Mouse (Mus musculus): ENCODE results near the gene Npl.
"Not testable (repeated sequence)": the region's sequence is repeated elsewhere in the genome, so short reads cannot be mapped to it uniquely, and the experiment has no call there.

Gene Npl

GRCm38 (mm10) chr1:153540753-153541152 is 9.1 kb downstream of the Npl start:
- DNase-seq = no peak

DNA sequence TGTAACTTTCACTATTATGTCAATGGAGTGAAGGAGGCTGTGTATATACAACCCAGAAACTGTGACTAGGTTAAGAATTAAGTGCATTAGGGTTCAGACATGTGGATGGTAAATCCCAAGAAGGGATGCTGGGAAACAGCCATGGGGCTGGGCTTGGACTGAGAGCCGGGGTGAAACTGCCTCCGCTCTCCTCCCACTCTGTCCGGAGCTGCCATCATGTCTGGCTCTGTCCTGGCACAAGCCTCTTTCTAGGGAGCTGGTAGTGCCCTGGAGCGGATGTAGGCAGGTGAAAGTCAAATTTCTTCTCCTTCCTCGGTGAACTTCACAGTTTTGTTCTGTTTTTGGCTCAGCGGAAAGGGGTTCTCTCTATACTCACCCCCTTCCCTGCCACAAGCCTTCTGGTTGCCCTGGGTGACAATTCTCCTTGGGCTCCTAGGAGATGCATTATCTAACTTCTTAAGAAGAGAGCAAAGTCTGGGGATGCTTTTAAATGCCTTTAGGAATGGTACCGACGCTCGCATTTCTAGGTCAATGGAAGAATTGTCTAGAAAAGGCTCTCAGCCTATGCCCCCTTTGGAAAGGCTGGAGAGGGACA is 10.0 kb downstream of the Npl start:
- DNase-seq = no peak

- DNase-seq = no peak
Measured at GRCm38 (mm10) chr1:153535611-153536010, 14.2 kb downstream of the Npl start.

GRCm38 (mm10) chr1:153532896-153533295 is 16.9 kb downstream of the Npl start:
- DNase-seq = not testable (repeated sequence)

GRCm38 (mm10) chr1:153532234-153532841 is 17.5 kb downstream of the Npl start:
- peak; percentile 35 for DNase-seq

DNA sequence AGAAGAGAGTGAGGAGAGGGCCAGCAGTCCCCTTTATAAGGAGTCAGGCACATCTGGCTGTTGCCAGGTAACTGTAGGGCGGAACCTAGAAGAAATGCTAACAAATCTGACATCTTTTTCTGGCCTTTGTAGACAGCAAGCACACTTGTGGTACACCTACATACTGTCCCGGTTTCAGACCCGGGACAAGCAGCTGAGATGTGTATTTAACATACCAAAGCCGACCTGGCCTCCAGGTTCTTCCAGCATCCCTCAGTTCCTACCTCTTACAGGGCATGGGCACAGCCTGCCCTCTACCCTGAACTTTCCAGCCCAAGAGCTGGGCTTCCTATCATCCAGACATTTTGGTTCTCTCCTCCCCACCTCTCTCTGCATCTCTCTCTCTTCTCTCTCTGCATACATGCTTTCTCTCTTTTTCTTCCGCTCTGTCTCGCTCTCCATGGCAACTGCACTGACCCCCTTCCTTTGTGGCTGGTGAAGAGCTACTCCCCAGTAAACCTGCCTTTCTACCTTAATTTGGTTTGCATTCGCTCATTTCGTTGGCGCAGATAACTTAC is 18.1 kb downstream of the Npl start:
- DNase-seq = no peak

DNA sequence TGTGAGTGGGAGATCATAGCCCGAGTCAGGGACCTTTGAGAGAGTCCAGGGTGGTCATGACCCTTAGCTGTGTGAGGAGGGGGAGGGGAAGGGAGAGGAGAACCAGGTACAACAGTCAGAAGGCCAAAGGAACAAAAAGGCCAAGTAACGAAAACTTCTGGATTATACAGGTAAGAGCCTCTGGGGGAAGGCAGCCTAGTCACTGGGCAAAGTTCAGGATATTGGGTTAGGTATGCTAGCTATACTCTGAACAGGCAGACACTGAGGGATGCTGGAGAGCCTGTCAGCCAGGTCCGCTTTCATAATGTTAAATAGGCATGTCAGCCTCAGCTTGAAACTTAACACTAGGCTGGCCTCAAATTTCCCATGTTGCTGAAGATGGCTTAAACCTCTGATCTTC is 27.7 kb downstream of the Npl start:
- DNase-seq = no peak

DNA sequence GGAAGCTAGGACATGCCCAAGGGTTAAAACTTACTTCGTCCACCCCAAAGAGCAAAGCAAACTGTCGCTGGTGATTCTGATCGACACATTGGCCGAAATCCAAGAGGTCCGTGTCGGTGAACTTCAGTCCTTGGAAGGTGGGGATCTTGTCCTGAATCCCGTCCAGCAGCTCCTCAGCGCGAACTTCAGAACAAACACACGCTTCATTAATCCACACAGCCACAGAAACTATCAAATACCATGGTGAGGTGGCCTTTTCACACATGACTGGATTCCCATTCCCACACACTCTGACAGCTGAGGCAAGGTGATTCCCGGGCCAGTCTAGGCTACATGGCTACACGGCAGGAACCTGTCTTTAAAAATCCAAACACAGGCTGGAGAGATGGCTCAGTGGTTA is 34.5 kb downstream of the Npl start:
- DNase-seq = no peak

DNA sequence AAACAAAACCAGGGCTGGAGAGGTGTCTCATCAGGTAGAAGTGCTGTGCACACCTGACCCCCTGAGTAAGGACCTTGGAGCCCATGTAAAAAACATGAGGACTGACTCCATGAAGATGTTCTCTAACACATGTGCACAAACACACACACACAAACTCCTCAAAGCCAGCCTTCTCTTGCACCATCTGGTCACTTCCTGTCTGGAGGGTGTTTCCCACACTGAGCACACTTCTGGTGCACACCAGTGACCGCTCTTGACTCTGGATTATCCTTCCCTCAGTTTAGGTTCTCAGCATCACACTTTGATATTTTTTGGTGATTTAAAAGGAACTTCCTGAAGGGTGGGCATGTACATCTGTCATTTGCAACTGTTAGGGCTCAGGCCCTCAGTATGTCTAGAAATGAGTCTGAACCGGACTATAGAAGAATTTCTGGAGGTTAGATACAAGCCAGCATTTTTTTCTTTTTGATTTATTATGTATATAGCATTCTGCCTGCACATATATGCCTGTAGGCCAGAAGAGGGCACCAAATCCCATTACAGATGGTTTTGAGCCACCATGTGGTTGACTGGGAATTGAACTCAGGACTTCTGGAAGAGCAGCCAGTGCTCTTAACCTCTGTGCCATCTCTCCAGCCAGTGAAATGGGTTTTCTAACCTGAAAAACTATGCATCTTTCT is 39.4 kb downstream of the Npl start:
- no peak for DNase-seq

DNA sequence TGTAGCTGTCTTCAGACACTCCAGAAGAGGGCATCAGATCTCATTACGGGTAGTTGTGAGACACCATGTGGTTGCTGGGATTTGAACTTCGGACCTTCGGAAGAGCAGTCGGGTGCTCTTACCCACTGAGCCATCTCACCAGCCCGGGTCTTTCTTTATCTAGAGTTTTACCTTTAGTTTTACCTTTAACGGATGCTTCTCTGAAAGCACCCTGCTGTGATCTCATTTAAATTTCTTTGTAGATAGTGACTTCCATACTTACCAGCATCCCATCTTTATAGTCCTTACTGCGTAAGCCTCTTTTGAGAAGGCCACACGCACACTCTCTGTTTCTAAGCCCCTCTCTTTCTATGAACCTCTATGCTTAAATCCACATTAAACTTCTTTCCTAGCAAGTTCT is 40.3 kb downstream of the Npl start:
- not testable (repeated sequence) for DNase-seq

- DNase-seq = no peak
Measured at GRCm38 (mm10) chr1:153509012-153509411, 40.8 kb downstream of the Npl start.

DNA sequence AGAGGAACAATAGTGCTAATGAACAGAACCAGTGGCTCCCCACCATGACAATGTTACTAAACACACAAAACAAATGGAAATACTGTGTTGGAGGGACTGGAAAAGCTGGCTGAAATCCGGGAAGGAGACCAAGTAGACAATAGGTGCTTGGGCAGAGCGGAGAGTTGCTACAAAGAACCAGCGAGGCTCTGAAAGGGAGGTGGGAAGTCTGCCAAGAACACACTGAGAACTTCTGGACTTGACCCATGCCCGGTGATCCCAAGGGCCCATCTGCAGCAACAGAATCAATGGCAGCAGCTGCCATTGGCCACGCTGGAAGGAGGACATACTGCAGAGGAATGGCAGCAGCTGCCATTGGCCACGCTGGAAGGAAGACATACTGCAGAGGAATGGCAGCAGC is 43.6 kb downstream of the Npl start:
- no peak for DNase-seq

GRCm38 (mm10) chr1:153501644-153502321 is 48.1 kb downstream of the Npl start:
- DNase-seq = no peak

- no peak for DNase-seq
Measured at GRCm38 (mm10) chr1:153500030-153500429, 49.8 kb downstream of the Npl start.

DNA sequence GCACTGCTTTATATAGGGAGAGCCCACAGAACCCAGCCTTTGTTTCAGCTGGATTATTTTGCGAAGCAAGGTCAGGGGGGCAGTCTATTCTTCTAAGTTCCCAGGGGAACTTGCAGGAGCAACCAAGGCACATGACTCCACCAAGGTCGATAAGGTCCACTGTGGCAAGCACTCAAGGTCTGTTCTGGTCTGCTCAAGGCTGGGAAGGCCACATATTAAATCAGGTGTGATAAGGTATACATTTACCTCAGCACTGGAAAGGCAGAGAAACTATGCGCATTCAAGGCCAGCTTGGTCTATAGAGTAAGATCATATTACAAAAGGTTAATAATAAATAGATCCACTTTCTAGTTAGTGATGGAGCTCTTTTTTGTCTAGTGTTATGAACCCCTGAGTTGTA is 53.8 kb downstream of the Npl start:
- no peak for DNase-seq

DNA sequence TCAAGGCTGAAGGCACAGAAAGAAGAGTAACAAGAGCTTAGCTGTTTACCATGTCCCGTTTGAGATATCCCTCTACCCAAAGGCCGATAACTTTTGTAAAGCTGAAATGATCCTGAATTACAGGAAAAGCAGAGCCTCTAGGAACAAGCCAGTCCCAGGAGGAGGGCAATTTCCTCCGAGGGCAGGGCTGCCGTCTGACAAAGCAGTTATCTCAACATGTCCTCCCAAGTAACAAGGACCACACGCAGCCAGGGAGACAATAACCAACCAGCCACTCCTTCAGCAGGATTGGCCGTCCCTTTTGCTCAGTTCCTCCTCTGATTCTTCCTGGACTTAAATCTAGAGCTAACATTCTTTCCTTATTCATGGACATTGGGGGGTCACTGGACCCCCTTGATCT is 55.9 kb downstream of the Npl start:
- peak; percentile 9 for DNase-seq

DNA sequence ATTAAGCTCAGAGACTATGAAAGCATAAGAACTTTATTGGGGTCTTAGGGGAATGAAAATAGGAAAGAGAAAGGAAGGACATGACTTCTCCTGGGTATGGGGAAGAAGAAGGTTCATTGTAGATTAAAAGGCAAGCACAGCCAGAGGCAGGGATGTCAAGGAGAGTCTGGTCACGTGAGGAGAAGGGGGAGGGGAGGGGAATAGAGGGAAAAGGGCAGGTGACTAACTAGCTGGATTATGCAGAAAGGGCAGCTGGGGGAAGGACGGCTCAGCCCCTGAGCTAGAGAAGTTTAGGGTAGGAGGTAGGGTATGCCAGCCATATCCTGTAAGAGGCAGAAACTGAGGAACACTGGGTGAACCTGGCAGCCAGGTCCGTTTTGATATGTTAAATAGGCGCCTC is 56.5 kb downstream of the Npl start:
- no peak for DNase-seq

DNA sequence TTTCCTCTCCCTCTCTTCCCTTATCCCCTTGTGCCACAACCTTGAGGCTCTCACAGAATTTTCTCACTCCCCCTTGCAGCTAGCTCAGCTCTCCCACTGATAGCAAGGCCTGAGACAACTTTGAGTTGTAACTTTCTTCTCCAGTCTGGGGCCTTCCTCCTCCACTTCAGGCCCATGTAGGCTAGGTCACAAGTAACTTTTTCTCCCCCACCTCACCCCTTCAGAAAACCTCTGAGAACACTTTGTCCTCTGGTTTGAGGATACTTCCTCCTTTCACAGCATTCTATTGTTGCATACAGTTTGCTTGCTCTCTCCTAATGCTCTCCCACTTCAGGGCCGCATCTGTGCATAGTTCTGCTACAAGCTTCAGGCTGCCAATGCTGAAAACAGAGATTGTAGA is 58.0 kb downstream of the Npl start:
- DNase-seq = no peak

- no peak for DNase-seq
Measured at GRCm38 (mm10) chr1:153491345-153491744, 58.5 kb downstream of the Npl start.

GRCm38 (mm10) chr1:153489963-153490362 is 59.9 kb downstream of the Npl start:
- no peak for DNase-seq

- no peak for DNase-seq
Measured at GRCm38 (mm10) chr1:153489540-153489939, 60.3 kb downstream of the Npl start.

DNA sequence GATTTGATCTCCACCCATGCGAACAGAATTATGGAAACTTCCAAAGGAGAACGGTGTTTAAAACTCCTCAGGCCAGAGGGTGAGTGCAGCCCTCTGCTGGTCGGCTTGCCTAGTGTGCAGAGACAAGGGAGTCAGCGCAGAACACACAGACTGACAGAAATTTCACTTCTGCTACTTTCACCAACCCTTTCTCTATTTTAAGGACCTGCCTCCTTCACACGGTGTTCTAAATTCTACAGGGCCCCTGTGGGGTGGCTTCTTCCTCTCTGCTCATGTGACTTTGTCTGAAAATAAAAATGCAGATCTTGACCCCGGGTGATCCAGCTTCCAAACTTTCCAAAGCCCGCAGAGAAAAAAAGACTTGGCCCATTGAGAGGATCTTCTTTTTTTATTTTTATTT is 60.7 kb downstream of the Npl start:
- DNase-seq = peak; percentile 51

DNA sequence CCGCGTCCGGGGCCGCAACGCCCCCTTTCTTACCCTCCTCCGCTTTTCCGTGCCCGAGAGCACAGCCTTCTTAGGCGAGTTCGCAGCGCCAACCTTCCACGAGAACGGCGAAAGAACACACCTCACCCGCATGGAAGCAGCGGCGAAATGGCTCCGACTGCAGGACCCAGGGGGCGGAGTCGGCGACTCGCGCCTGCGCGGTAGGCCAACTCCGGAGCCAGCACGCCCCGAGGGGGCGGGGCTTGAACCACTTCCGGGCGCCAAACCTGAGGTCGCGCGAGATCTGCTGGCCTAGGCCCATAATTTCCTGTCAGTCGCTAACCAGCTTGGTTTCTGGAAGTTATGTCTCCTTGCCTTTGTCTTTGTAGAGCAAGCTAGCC is 62.4 kb downstream of the Npl start, which contains the start of gene Dhx9:
Gene Dhx9 (minus strand): TSS at position 161 of the 380 bp plus-strand sequence.
- peak; percentile 98 for DNase-seq
